Mouse (Mus musculus): Measurements from ENCODE around the gene Gm36210.
"Not testable (repeated sequence)": the region's sequence is repeated elsewhere in the genome, so short reads cannot be mapped to it uniquely, and the experiment has no call there.

The Gm36210 gene

DNA sequence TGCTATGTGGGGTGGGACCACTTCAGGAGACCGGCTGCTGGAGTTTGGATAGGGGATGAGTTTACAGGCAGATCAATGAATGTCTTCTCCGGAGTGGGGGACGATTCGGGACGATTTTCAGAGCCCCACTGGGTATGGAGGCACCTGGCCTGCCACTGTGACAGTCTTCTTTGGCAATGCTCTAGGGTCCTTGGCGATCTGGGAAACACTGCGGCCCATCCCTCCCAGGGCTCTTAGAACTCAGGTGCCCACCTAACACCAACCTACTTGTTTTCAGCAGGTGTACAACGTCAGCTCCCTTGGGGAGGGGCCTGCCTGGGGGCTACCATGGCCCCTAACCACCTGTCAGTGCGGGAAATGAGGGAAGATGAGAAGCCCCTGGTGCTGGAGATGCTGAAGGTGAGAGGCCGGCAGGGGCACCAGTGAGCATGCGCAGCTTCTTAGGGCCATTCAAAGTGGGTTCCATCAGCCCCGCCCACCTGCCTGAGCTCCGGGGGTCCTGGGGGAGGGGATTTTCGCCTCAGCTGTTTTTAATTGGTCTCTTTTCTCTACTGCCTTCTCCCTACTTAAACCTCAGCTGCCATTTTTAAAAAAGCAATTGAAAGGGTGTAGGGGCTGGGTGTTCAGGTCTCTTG, 16.7 kb upstream of the Gm36210 start:
- peak; percentile 33 to 34 for DNase-seq

DNA sequence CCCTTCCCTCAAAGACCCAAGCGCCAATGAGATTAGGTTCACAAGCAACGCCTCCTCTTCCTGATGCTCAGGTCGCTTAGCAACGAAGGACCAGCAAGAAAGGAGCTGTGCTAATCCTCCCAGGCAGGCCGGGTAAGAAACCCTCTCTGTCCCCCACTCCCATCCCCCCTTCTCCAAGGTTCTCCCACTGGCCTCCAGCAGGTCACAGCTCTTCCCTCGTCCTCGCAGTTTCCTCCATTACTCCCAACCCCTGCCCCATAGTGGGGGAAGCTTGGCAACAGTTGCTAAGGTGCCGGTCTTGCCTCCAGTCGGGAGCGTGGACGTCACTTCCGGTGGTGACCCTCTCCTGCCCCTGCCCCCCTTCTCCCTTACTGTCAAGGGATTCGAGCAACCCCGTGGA, 16.2 kb upstream of the Gm36210 start:
- DNase-seq: peak; percentile 64 to 67

DNA sequence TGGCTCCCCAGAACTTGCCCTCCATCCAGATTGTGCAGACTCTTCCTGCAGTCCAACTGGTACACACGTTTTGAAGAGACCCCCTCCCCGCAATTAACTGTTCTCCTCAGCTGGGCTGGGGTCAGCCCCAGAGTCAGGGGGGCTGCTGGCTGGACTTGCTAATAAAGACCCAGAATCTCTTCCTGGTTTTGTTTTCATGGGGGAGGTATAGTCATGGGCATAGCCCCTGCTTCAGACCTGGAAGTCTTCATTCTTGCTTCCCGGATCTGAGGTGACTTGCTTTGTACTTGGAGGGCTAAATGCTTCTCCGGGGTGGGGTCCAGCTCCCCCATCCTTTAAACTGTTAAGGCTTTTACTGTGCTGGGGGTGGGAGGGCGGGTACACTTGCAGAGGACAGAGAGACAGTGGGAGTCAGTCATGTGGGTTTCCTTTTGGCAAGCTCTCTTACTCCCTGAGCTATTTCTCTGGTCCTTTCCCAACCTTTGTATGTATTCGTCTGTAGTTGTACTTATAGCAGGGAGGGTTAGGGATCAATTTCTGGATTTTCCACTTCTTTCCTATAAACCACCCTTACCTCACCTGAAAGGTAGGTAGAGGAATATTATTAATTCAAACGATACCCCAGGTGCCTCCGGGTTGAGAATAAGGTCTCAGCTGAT, 15.6 kb upstream of the Gm36210 start, which contains the start of gene Nat14:
Gene Nat14, plus strand, starts transcription at position 205 of the 659 bp plus-strand sequence.
- no peak for DNase-seq

DNA sequence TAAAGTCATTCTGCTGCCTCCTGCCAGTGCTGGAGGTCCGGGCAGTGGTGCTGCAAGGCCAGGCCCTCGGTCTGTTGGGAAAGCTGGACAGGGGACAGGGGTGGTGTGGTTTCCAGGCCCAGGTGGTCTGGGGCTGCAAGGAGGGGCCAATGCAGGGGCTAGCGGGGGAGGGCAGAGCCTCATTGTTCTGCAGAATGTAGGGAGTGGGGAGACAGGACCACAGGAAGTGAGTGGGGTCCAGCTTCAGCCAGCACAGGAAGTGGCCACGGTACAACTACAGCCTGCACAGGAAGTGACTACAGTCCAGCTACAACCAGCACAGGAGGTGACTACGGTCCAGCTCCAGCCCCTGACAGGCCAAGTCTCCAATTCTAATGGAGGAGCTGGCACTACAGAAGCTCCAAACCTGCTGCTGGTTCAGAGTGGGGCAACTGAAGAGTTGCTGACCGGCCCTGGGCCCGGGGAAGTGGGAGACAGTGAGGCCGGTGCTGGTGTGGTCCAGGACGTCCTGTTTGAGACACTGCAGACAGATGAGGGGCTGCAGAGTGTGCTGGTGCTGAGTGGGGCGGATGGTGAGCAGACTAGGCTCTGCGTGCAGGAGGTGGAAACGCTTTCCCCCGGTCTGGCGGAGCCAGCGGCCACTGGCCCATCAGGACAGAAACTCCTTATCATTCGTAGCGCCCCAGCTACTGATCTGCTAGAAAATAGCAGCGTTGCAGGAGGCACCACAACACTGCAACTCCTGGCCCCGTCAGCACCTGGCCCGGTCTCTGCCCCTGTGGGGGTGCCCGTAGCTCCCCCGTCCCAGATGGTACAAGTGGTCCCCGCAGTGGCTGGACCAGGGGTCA, 14.9 kb upstream of the Gm36210 start:
- DNase-seq: no peak

DNA sequence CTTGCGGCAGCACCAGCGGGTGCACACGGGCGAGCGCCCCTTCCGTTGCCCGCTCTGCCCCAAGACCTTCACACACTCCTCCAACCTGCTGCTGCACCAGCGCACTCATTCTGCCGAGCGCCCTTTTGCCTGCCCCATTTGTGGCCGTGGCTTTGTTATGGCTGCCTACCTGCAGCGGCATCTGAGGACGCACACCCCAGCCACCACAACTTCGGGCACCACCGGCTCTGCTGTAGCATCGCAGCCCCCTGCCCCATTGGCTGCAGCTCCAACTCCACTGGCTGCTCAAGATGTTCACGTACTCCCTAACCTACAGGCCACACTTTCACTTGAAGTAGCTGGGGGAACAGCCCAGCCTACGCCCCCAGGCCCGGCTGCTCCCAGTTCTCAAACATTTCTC, 14.2 kb upstream of the Gm36210 start:
- no peak for DNase-seq

DNA sequence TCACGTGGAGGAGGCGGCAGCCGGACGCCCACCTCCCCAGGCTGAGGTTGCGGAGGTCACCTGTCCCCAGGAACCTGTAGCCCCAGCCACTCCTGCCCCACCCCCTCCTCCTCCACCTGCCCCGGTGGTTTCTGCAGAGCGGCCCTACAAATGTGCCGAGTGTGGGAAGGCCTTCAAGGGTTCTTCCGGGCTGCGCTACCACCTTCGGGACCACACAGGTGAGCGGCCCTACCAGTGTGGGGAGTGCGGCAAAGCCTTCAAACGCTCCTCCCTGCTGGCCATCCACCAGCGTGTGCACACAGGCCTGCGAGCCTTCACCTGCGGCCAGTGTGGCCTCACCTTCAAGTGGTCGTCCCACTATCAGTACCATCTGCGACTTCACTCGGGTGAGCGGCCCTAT, 13.7 kb upstream of the Gm36210 start:
- DNase-seq: no peak

DNA sequence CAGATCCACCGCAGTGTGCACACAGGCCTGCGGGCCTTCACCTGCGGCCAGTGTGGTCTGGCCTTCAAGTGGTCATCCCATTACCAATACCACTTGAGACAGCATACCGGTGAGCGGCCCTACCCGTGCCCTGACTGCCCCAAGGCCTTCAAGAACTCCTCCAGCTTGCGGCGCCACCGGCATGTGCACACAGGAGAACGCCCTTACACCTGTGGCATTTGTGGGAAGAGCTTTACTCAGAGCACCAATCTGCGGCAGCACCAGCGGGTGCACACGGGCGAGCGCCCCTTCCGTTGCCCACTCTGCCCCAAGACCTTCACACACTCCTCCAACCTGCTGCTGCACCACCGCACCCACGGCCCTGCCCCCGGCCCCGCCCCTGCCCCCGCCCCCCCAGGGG, 12.8 kb upstream of the Gm36210 start:
- no peak for DNase-seq

DNA sequence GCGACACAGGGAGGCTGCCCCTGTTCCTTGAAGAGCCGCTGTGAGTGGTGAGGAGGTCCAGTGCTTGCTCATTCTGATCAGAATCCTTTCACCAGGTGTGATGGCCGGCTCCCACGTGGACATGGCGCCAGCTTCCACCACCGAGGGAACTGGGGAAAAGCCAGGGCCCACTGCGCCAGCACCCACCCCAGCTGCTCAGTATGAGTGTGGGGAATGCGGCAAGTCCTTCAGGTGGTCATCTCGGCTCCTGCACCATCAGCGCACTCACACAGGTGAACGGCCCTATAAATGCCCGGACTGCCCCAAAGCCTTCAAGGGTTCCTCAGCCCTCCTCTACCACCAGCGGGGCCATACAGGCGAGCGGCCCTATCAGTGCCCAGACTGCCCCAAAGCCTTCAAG, 12.4 kb upstream of the Gm36210 start:
- no peak for DNase-seq

DNA sequence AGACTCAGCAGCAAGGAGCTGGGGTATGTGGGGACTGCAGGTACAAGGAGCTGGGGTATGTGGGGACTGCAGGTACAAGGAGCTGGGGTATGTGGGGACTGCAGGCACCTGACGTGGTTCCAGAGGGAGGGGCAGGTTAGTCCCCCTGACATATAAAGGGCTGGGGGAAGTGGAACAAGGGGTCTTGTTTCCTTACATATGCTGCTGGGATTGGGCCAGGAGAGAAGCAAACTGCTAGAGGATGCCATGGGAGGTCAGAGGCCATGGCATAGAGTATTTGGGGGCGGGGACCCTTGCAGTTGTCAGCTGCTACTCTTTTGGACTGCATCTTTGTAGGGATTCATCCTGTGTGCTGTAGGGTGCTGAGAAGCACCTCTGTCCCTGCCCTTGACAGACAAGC, 11.2 kb upstream of the Gm36210 start:
- DNase-seq: no peak

DNA sequence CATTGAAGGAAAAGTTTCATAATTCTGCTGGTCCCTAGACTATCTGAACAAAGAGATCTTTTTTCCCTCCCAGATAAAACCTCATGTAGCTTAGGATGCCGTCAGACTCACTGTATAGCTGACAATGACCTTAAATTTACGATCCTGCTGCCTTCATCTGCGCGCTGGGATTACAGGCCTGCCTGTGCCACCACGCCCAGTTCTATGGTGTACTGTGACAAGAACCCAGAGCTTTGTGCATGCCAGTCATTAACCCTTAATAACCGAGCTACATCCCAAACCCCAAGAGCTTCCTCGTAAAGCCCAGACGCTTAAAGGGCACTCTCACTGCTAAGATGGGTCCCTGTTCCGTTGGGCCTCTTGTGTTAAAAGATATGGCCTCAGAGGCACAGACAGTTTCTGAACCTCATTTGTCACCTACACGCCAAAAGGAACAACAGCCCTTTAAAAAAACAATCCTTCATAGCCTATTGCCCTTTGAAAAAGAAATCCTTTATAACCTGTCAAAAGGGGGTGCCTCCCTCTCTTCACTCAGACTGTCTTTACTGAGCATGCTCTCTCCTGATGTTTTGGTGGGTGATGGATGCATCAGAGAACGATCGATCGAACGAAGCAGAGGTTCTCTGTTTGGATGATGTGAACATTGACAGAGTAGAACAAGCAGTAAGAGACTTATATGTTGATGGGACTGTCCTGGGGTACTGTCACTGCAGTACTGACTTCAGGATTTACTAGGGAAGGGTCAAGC, 9.5 kb upstream of the Gm36210 start:
- no peak for DNase-seq

DNA sequence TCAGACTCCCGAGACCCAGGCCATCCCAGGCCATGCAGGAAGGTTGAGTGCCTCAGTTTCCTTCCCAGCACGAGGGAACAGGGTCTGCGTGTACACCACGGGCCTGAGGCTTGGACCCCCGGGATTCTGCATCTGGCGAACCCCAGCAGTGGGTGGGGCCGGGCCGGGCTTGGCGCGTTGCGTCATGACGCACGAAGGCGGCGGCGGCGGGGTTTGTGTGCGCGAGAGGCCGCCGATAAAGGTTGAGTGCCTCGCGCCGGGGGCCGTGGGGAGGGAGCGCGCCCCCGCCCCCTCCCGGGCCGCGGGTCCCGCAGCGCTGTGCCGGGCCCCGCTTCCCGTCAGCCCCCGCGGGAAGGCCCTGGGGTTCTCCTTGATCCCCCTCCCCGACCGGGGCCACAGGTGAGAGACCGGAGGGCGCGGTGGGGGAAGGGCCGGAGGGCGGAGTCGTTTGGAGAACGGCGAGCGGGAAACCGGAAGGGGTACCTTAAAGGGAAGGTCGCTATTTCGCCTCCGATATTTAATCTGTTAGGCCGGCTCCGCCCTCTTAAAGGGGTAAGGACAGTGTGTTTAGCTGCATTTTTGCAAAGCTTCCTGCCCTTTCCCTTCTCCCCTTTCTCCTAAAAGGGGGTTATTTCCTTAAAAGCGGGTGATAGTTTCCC, 8.8 kb upstream of the Gm36210 start, which contains the start of gene Zfp628:
Gene Zfp628, plus strand, starts transcription at position 211 of the 659 bp plus-strand sequence.
- peak; percentile 94 to 95 for DNase-seq

DNA sequence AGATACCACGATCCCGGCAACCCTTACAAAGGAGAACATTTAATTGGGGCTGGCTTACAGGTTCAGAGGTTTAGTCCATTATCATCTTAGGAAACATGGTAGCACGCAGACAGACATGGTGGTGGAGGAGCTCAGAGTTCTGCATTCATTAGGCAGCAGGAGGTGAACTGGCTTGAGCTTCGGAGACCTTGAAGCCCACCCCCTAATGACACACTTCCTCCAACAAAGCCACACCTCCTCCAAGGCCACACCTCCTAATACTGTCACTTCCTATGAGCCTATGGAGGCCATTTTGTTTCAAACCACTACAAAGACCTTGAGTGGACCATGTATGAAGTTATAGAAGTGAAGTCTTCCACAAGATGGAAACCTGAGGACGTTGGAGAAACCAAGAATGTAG, 5.9 kb upstream of the Gm36210 start:
- DNase-seq: no peak

DNA sequence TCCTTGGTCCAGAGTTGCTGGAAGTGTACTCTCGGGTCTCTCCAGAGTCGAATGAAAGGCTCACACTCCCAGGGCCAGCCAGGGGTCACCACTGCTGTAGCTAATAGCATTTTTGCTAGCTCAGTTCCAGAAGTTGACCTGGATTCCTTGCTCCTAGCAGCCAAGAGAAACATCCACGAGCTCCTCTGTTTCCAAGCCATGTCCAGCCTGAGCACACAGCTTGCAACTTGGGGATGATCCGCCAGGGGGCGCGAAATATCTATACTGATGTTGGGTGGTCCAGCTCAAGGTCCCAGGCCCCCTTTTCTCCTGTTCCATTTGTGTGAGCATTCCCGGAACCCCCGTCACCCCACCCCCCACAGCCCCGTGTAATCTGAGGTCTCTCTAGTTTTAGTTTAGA, 5.2 kb upstream of the Gm36210 start:
- DNase-seq: peak; percentile 70 to 73

DNA sequence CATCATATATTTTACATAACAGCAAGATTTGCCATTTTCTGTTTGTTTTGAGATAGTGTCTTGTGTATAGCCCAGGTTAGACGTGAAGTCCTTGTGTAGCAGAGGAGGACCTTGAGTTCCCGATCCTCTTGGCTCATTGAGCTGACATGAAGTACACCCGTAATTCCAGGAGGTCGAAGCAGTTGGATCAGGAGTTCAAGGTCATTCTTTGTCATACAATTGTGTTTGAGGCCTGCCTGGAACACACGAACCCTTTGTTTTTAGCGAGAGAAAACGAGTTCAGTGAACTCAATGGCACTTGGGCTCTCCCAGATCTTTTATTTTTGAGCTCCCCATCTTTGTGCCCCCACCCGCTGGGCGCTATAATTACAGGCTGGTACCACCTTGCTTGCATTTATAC, 3.9 kb downstream of the Gm36210 start:
- DNase-seq: no peak

DNA sequence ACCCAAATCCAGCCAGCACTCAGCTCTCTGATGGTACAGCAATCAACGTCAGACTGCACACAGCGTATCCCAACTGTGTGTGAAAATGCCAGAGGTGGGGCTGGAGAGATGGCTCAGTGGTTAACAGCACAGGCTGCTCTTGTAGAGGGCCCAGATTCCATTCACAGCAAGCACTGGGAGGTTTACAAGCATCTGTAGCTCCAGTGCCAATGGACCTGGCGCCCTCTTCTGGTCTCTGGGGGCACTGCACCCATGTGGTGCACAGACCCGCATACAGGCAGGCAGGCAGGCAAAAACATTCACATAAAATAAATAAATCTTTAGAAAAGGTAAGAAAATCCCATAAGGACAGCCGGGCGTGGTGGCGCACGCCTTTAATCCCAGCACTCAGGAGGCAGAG, 5.1 kb downstream of the Gm36210 start:
- peak; percentile 67 to 71 for DNase-seq

DNA sequence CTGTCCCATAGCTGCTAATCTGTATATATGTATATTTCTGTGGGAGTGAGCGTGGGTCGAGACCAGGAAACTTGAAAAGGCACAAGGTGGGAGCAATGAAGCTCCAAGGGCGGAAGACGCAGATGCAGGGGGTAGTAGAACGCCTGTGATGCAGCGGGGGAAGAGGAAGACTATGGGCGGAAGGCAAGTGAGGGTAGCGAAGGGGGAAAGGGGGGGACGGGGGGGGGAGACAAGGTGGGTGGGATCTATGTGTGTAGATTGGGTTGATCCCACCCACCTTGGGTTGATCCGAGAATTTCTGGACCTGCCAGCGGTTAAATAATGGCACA, 5.8 kb downstream of the Gm36210 start:
- no peak for DNase-seq

DNA sequence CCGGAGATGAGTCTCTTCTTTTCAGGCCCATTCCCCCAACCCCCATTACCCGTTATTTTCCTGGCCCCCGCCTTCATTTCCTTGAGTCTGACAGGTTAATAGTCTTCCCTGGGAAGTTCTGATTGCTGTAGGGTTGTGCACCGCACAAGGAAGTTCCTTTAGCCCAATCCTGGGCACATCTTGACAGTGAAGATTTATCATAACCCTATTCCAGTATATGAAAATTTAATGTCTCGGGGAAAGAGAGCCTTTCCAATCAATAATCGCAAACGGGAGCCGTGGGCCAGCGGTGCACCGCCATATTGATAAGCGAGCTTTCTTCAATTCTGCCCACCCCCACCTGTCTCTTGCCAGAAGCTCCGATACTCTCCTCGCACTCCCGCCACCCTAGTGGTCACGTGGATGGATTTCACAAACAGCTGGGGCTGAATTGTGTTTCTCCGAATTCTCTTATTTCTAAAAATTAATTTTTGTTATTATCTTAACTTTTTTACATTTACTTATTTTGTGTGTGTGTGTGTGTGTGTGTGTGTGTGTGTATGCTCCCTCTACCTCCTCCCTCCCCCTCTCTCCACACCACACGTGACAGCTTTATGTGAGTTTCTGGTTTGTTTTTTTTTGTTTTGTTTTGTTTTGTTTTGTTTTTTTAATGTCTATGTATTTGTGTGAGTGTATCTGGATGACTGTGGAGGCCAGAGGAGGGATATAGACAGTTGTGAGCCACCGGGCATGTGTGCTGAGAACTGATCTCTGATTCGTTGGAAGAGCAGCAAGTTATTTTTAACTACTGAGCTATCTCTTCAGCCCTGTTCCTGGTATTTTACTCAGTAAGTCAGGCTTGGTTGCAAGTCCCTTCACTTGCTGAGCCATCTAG, 6.4 kb downstream of the Gm36210 start:
- no peak for DNase-seq

DNA sequence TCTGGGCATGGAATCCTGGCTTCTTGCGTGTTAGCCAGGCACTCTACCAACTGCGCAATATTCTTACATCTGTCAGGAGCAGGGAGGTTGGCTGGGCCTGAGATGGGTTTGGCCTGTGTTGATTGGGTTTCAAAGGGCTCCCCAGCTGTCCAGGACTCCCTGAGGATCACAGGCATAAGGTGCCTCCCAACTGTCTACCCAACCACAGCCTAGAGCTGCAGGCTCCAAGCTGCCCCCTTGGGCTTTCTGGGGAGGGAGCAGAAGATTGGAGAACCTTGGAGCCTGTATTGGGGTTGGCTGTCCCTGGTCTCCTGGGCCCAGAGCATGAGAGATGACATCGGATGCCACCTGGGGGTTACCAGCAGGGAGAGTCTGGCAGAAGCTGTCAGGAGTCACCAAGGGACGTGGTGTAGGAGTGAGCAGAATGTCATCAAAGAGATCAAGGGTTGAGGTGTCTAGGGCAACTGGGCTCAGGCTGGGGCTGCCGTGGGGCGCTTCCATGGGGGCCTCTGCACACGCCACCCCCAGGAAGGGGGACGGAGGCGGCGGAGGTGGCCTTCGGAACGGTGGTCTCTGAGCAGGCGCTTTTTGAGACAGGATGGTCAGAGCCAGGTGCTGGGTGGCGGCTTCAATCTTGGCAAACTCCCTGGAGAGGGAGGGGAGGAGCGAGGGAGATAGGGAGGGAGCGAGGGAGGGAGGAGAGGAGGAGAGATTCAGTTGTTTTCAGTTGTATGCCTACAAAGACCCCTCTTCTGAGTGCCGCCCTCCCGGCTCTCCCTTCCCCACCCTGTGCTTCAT, 7.3 kb downstream of the Gm36210 start:
- DNase-seq: no peak

DNA sequence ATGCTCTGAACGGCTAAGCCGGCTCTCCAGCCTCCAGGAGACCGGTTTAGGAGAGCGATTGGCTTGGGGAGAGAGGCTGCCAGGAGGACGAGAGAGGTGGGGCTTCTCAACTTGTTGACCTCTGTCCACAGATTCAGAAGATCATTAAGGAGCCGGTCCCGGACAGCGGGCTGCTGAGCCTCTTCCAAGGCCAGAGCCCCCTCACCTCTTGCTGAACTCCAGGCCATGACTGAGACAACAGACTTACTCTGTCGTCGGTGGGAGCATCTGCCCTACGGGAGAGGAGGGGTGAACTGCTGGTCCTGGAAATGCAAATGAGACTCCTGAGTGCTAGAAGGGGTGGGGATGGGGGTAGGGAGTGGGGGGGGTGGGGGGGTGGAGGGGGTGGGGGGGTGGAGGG, 11.1 kb downstream of the Gm36210 start:
- DNase-seq: no peak

DNA sequence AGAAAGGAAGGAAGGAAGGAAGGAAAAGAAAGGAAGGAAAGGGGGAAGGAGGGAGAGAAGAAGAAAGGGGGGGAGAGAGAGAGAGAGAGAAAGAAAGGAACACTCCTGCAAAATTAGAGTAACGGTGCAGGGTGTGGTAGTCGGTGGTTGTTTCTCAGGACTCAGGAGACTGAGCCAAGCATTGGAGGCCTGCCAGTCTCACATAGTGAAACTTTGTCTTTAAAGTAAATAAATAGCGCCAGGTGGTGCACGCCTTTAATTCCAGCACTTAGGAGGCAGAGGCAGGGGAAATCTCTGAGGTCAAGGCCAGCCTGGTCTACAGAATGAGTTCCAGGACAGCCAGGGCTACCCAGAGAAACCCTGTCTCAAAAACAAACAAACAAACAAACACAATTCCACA, 19.6 kb downstream of the Gm36210 start:
- no peak for DNase-seq

DNA sequence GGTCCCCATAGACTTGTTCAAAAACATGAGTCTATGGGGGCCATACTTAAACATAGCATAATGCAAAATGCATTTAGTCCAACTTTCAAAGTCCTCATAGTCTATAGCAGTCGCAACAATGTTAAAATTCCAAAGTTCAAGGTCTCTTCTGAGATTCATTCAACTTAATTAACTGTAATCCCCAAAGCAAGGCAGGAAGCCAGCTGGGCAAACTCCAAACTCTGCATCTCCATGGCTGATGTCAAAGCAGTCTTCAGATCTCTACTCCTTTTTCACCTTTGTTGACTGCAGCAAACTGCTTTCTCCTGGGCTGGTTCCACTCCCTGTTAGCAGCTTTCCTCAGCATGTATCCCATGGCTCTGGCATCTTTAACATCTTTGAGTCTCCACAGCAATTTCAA, 27.3 kb downstream of the Gm36210 start:
- not testable (repeated sequence) for DNase-seq

Data from B cell, adult 2 months (primary cell).